Mouse (Mus musculus): ENCODE measurements around the gene Olfr606. TPM values are rescaled to one million over a fixed set of nuclear protein-coding genes. Genes with fewer than 3 reads are reported as not detected.
"Not testable (repeated sequence)": the region's sequence is repeated elsewhere in the genome, so short reads cannot be mapped to it uniquely, and the experiment has no call there.

The Olfr606 gene
- total RNA-seq, 1 experiment = not detected

DNA sequence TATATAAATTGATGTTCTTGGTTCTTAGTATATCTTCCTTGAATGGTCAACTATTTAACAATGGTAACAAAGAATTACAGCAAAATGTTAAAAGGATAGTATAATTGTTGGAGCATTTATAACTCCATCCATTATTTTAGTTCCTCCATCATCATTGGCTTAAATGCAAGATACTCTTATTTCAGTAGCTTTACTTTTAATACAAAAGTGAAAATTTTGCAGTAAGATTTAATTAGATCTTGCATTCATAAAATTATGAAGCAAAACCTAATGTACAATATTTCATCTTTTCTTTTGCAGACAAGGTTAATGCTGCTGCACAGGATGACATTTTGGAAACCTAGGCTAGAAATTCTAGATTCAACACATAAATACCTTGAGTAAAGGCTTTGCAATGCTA lies 20.7 kb downstream of the Olfr606 start, which contains the start of gene Olfr608:
Gene Olfr608, plus strand, starts transcription at position 301 of the 400 bp plus-strand sequence.
- Histone ChIP-seq H3K4me1 (ENCODE audit: control insufficient read depth in 2 of 2, insufficient read depth in 2 of 2, low read length in 2 of 2, poor library complexity in 1 of 2) (no peaks in the 10 kb centered on the region), H3K36me3 (ENCODE audit: control insufficient read depth, insufficient read depth, low read length, poor library complexity, severe bottlenecking) (no peaks in the 10 kb centered on the region), H3K9ac (ENCODE audit: insufficient read depth, low read depth, low read length, poor library complexity, severe bottlenecking) (no peak within 1 kb of the TSS), H3K4me3 (ENCODE audit: insufficient read depth in 1 of 2, low read depth in 1 of 2, low read length in 2 of 2, poor library complexity in 1 of 2, severe bottlenecking in 1 of 2) (no peak within 1 kb of the TSS), H3K27ac (ENCODE audit: insufficient read depth, low read depth, low read length, poor library complexity, severe bottlenecking) (no peak within 1 kb of the TSS), H3K9me3 (ENCODE audit: control insufficient read depth, insufficient read depth, low read depth, low read length) (no peaks in the 10 kb centered on the region)
- in situ Hi-C loops (cut with MboI; ENCODE audit: low sequenced_read_pairs in 2 of 2, unreplicated experiment in 2 of 2) = no loop called here
- TF ChIP-seq ZNF384 (IDR thresholded peaks at IDR 0.05; ENCODE audit: low read depth, low read length) (no peak), ZC3H11A (IDR thresholded peaks at IDR 0.05; ENCODE audit: borderline replicate concordance, low read depth, low read length) (no peak), HCFC1 (IDR thresholded peaks at IDR 0.05; ENCODE audit: borderline replicate concordance, insufficient read depth, low read length) (no peak), MAFK (IDR thresholded peaks at IDR 0.05; ENCODE audit: insufficient read depth, low read depth, low read length) (no peak), CHD2 (IDR thresholded peaks at IDR 0.05; ENCODE audit: low read depth, low read length) (no peak)
- no peak for DNase-seq (ENCODE audit: low read depth, low spot score)

DNA sequence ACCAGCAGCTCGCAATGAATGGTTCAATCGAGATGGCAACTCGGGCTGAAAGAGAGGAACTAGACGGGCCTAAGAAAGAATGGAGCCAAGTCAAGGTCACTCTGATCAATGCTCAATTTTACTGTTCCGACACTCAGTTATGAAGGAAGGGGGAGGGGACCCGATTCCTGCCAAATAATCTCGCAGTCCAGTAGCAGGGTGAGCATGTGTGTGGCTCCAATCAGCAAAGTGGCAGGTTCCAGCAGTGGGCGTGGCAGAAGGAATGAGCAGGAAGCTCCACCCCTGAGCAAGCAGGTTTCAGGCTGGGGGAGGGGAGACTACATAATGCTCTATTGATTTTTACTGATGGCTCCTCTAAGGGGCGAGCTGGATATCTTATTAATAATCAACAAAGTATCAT lies 28.3 kb downstream of the Olfr606 start:
- H3K9me3 ChIP-seq (ENCODE audit: control insufficient read depth, insufficient read depth, low read depth, low read length); H3K27ac ChIP-seq (ENCODE audit: insufficient read depth, low read depth, low read length, poor library complexity, severe bottlenecking); H3K9ac ChIP-seq (ENCODE audit: insufficient read depth, low read depth, low read length, poor library complexity, severe bottlenecking); in situ Hi-C loops (cut with MboI; ENCODE audit: low sequenced_read_pairs in 2 of 2, unreplicated experiment in 2 of 2); H3K4me3 ChIP-seq (ENCODE audit: insufficient read depth in 1 of 2, low read depth in 1 of 2, low read length in 2 of 2, poor library complexity in 1 of 2, severe bottlenecking in 1 of 2); DNase-seq (ENCODE audit: low read depth, low spot score); H3K36me3 ChIP-seq (ENCODE audit: control insufficient read depth, insufficient read depth, low read length, poor library complexity, severe bottlenecking); H3K4me1 ChIP-seq (ENCODE audit: control insufficient read depth in 2 of 2, insufficient read depth in 2 of 2, low read length in 2 of 2, poor library complexity in 1 of 2): not testable (repeated sequence)

DNA sequence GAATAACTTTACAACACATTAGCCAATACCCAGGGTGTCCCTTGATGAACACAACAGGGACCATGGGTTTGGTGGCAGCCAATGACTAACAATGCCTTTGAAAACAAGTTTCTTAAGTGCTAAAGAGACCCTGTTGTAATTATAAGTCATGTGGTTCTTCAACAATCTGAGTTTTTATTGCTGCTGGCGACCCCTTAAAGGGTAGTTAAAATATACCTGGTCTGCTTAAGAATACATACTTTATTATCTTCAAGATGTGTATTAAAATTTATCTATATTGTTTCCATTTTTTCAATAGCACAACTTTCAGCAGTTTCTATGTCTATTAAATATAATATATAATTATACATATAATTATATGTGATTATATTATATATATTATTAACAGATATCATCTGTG lies 49.1 kb downstream of the Olfr606 start, which contains the start of gene Olfr609:
Gene Olfr609, minus strand, starts transcription at position 101 of the 400 bp plus-strand sequence.
- TF ChIP-seq CHD2 (IDR thresholded peaks at IDR 0.05; ENCODE audit: low read depth, low read length) (no peak), ZNF384 (IDR thresholded peaks at IDR 0.05; ENCODE audit: low read depth, low read length) (no peak), HCFC1 (IDR thresholded peaks at IDR 0.05; ENCODE audit: borderline replicate concordance, insufficient read depth, low read length) (no peak), MAFK (IDR thresholded peaks at IDR 0.05; ENCODE audit: insufficient read depth, low read depth, low read length) (no peak), ZC3H11A (IDR thresholded peaks at IDR 0.05; ENCODE audit: borderline replicate concordance, low read depth, low read length) (no peak)
- in situ Hi-C loops (cut with MboI; ENCODE audit: low sequenced_read_pairs in 2 of 2, unreplicated experiment in 2 of 2) = no loop called here

More for the DNA sequence above, 49.1 kb downstream of the Olfr606 start, which contains the start of gene Olfr609:
- Histone ChIP-seq H3K4me1 (ENCODE audit: control insufficient read depth in 2 of 2, insufficient read depth in 2 of 2, low read length in 2 of 2, poor library complexity in 1 of 2) (no peaks in the 10 kb centered on the region), H3K9ac (ENCODE audit: insufficient read depth, low read depth, low read length, poor library complexity, severe bottlenecking) (no peak within 1 kb of the TSS), H3K4me3 (ENCODE audit: insufficient read depth in 1 of 2, low read depth in 1 of 2, low read length in 2 of 2, poor library complexity in 1 of 2, severe bottlenecking in 1 of 2) (no peak within 1 kb of the TSS), H3K9me3 (ENCODE audit: control insufficient read depth, insufficient read depth, low read depth, low read length) (no peaks in the 10 kb centered on the region), H3K36me3 (ENCODE audit: control insufficient read depth, insufficient read depth, low read length, poor library complexity, severe bottlenecking) (no peaks in the 10 kb centered on the region), H3K27ac (ENCODE audit: insufficient read depth, low read depth, low read length, poor library complexity, severe bottlenecking) (no peak within 1 kb of the TSS)
- DNase-seq (ENCODE audit: low read depth, low spot score) = no peak

Other genes starting within 250 kb of the Olfr606 start
- gene Olfr593, start 237.2 kb upstream of the Olfr606 start, total RNA-seq (2012; rRNA removed) = not detected in 2 replicates
- gene Olfr594, start 232.1 kb upstream of the Olfr606 start, total RNA-seq (2012; rRNA removed) = not detected in 2 replicates
- gene Usp17ld, start 196.5 kb upstream of the Olfr606 start, total RNA-seq (2012; rRNA removed) = 1.3 and 1.4 TPM in 2 replicates
- not detected in 2 replicates for gene Olfr596, start 143.4 kb upstream of the Olfr606 start, total RNA-seq (2012; rRNA removed)
- gene Olfr597, start 132.7 kb upstream of the Olfr606 start, total RNA-seq (2012; rRNA removed) = not detected in 2 replicates
- gene Olfr598, start 125.5 kb upstream of the Olfr606 start, total RNA-seq (2012; rRNA removed) = not detected in 2 replicates
- not detected in 2 replicates for gene Olfr599, start 113.1 kb upstream of the Olfr606 start, total RNA-seq (2012; rRNA removed)
- not detected in 2 replicates for gene Olfr600, start 99.4 kb upstream of the Olfr606 start, total RNA-seq (2012; rRNA removed)
- gene Olfr601, start 86.4 kb upstream of the Olfr606 start, total RNA-seq (2012; rRNA removed) = not detected in 2 replicates
- not detected in 2 replicates for gene Olfr603, start 62.9 kb upstream of the Olfr606 start, total RNA-seq (2012; rRNA removed)
- gene Usp17lc, start 34.0 kb upstream of the Olfr606 start, total RNA-seq (2012; rRNA removed) = 3.7 and 6.4 TPM in 2 replicates
- gene Olfr605, start 3.6 kb upstream of the Olfr606 start, total RNA-seq (2012; rRNA removed) = not detected in 2 replicates
- not detected in 2 replicates for gene Olfr607, start 15.1 kb downstream of the Olfr606 start, total RNA-seq (2012; rRNA removed)
- gene Olfr608, start 20.8 kb downstream of the Olfr606 start, total RNA-seq (2012; rRNA removed) = not detected in 2 replicates
- gene Olfr609, start 49.0 kb downstream of the Olfr606 start, total RNA-seq (2012; rRNA removed) = not detected in 2 replicates
- gene Olfr610, start 63.1 kb downstream of the Olfr606 start, total RNA-seq (2012; rRNA removed) = not detected in 2 replicates
- gene Olfr611, start 71.8 kb downstream of the Olfr606 start, total RNA-seq (2012; rRNA removed) = not detected in 2 replicates
- not detected in 2 replicates for gene Olfr612, start 93.7 kb downstream of the Olfr606 start, total RNA-seq (2012; rRNA removed)
- gene Olfr613, start 99.0 kb downstream of the Olfr606 start, total RNA-seq (2012; rRNA removed) = not detected in 2 replicates
- gene Olfr615, start 107.0 kb downstream of the Olfr606 start, total RNA-seq (2012; rRNA removed) = not detected in 2 replicates
- gene Olfr616, start 120.1 kb downstream of the Olfr606 start, total RNA-seq (2012; rRNA removed) = not detected in 2 replicates
- gene Olfr617, start 124.0 kb downstream of the Olfr606 start, total RNA-seq (2012; rRNA removed) = not detected in 2 replicates
- gene Olfr618, start 141.1 kb downstream of the Olfr606 start, total RNA-seq (2012; rRNA removed) = not detected in 2 replicates
- not detected in 2 replicates for gene Olfr619, start 151.5 kb downstream of the Olfr606 start, total RNA-seq (2012; rRNA removed)
- gene Olfr620, start 163.5 kb downstream of the Olfr606 start, total RNA-seq (2012; rRNA removed) = not detected in 2 replicates
- gene Olfr622, start 193.7 kb downstream of the Olfr606 start, total RNA-seq (2012; rRNA removed) = not detected in 2 replicates
- gene Olfr623, start 214.7 kb downstream of the Olfr606 start, total RNA-seq (2012; rRNA removed) = not detected in 2 replicates
- gene Olfr624, start 222.1 kb downstream of the Olfr606 start, total RNA-seq (2012; rRNA removed) = 0.04 TPM in 1 of 2 replicates, not detected in the other
- not detected in 2 replicates for gene Olfr625-ps1, start 233.7 kb downstream of the Olfr606 start, total RNA-seq (2012; rRNA removed)

All from ES-E14 (cell line).